Mouse (Mus musculus) urinary bladder, postnatal 25 days (tissue): ENCODE measurements around the gene Mtif3.
A peak's percentile ranks its signal among the peaks of the same experiment; 100 is the strongest.

Experiments
- DNase-seq: peaks from one replicate; pipeline ENCODE4 v3.0.0; 2022; ENCODE audit warnings: low spot score

Gene Mtif3

GRCm38 (mm10) chr5:146963118-146963936 is at the start of gene Mtif3:
Gene Mtif3 (minus strand): TSS chr5:146963800.
- DNase-seq: peak; percentile 72

DNA sequence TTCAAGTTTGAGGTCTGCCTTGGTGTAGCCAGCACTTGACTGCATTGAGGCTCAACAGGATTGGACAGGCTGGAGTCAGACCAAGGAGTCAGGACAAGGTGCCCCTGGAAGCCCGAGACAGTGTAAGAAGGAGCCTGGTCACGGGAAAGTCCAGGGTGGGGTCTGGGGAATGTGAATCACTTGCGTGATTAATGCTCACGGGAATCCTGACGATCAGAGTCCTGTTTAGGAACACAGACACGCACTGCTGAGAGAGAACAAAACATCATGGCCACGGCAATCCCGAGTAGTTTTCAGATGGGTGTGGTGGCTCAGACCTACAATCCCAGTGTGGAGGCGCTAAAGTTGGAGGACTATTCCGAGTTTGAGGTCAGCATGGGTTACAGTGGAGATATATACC is 47.7 kb upstream of the Mtif3 start:
- DNase-seq: no peak

- no peak for DNase-seq
Observed at GRCm38 (mm10) chr5:147003303-147003702, 39.7 kb upstream of the Mtif3 start.

DNA sequence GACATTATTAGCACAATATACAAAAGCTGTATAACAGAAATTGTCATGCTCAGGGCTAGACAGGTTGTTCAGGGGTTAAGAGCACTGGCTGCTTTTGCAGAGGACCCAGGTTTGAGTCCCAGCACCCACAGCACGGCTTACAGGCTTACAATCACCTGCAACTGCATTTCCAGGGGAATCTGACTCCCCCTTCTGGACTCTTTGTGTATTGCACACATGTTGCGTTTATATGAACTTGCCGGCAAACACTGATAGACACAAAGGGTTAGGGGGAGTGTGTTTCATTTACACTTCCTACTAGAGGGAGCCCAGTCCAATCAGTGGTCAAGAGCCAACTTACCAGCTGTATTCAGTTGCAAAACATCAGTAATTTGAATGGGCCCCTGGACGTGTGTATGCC is 37.7 kb upstream of the Mtif3 start:
- no peak for DNase-seq

DNA sequence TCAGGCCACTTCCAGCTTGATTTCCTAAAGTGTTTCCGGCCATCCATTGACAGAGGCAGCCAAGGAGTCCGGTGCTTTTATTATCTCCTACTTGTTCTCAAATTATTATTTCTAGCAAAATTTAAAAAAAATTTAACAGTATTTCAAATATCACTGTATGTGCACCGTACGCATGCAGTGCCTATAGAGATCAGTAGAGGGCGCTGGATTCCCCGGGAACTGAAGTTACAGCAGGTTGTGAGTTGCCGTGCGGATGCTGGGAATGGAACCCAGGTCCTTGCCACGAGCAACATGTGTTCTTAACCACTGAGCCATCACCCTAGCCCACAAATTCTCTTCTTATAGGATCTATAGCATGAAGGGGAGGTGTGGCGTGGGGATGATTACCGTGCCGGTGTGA is 35.2 kb upstream of the Mtif3 start:
- DNase-seq: no peak

DNA sequence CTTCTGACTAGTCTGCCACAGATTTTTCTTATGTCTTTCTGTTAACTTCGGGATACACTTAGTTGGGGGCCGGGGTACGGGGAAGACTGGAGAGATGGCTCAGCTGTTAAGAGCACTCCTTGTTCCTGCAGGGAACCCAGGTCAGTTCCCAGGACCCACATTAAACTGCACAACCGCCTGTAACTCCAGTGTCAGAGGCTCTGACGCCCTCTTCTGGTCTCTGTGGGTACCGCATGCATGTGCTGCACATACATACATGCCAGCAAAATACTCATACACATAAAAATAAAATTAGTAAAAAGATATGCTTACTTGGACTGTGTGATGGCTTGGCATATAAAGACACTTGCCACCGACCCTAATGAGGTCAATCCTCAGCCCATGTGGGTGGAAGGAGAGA is 33.2 kb upstream of the Mtif3 start:
- no peak for DNase-seq

- DNase-seq: no peak
Observed at GRCm38 (mm10) chr5:146994973-146995372, 31.4 kb upstream of the Mtif3 start.

GRCm38 (mm10) chr5:146993509-146993908 is 29.9 kb upstream of the Mtif3 start:
- DNase-seq: no peak

DNA sequence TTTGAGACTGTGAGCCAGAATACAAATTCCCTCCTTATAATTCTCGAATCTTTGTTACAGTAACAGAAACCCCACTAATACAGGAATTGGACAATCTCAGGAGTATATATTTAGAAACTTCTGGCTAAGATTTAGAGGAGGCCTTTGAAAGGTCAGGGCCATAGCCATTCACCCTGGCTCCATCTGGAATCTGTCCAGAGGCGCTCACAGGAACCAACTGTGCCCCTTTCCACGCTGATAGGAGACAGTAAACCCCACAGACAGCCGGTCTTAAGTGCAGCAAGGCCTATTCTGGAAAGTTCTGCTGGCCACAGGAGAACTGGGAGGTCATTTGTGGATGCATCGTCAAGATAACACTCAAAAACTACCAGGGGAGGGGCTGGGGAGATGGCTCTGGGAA is 25.5 kb upstream of the Mtif3 start:
- DNase-seq: no peak

GRCm38 (mm10) chr5:146987588-146987987 is 24.0 kb upstream of the Mtif3 start:
- no peak for DNase-seq

- DNase-seq: no peak
Observed at GRCm38 (mm10) chr5:146985725-146986433, 22.3 kb upstream of the Mtif3 start.

GRCm38 (mm10) chr5:146983216-146983615 is 19.6 kb upstream of the Mtif3 start:
- peak; percentile 58 for DNase-seq

DNA sequence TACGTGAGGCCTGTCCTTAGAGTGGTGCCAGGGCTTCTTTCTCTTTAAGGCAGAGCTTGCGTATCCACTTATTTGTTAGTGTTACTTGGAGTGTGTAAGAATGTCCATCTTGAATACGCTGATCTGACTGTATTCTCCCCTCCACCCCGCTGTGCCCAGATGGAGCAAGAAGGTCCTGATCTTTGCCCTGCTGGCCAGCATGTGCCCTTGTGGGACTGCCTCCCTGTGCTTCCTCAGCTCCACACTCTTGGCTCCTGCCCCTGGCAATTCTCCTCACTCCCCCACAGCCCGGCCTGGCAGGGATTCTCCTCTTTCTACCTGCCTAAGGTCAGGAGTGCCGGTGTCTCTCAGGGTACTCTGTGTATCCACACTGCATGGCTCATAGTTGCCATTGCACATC is 17.8 kb upstream of the Mtif3 start:
- no peak for DNase-seq

- DNase-seq: no peak
Observed at GRCm38 (mm10) chr5:146974781-146975123, 11.2 kb upstream of the Mtif3 start.

DNA sequence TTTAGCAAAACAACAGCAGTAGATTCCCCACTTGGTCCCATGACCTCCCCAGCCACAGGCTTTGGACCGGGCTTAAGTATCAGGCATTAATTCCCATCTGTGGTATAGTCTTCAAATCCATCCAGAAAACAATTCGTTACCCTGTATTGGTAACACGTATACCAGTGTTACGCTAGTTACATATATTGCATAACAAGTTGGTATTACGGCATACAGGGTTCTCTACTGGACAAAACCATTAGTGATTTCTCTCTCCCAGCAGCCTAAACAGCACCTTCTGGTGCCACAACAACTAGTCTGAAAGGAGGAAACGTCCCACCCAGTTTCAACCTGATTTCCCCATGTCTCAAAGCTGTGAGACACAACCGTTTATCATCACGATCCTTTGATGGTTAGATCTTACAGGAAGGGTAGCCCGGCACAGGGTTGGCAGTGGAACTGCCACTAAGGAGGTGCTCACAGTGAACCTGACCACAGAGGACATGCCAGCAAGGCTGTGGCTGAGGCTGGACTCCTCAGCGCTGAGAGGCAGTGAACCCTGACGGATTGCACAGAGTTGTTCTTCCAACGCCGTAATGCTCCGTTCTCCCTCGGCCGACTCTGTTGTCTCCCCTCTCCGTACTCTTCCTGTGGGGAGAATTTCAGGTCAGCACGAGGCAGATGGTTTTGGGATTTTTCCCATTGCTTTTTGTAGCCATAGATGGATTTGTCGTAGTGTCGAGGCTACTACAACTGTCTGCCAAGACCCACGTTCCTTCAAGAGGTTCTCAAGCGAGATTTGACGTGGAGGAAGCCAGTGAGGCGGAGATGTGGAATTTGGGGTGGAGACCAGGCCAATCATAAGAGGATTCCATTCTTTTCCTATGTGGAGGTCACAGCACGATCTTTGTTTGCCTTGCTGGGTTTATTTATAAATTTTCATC is 10.5 kb upstream of the Mtif3 start:
- no peak for DNase-seq

DNA sequence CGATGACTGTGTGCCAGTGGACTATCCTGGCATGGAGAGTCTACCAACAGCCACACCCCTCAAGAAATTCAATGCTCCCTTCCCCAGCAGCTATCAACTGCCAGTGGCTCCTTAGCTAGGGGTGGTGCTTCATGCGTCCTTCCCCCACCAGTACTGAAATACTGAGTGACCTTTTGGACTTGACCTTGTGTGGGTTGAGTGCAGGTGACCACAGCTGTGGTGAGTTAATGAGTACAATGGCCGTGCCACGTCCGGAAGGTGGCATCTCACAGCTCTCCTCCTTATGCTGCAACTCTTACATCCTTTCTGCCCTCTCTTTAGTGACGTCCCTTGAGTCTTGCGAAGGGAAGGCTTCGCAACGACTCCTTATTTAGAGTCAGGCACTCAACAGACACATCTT is 9.8 kb upstream of the Mtif3 start:
- no peak for DNase-seq

DNA sequence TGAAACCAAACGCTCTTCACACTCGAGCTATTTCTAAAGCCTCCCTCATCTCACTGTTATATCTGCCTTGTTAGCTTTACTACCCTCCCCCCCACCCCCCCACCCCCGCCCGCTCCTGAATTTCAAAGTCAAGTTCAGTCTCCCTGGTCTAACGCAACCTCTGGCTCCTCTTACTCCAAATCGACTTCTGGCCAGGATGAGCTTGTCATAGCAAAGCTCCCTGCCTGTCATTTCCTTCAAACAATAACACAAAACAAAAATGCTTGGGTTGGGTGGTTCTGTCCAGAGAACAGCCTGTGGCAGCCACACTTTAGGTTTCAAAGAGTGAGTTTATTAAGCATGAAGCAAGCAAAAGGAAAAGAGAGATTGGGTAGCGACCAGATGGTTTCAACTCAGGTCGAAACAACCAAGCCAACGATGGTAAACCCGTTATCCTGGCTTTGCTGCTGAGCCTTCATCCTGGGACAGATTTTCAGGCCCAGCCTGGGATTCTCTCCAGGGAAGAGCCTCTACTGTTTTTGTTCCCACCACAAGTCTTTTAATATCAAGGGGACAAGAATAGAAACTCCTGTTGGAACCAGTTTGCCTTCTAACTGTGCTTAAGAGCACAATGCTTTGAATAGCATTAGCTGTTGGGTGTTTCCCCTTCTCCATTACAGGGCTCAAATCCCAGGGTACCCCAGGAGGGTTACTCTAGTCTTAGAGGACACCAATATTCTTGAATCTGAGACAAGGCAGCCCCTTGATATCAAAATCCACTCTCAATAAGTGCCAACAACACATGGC is 8.4 kb upstream of the Mtif3 start:
- no peak for DNase-seq

DNA sequence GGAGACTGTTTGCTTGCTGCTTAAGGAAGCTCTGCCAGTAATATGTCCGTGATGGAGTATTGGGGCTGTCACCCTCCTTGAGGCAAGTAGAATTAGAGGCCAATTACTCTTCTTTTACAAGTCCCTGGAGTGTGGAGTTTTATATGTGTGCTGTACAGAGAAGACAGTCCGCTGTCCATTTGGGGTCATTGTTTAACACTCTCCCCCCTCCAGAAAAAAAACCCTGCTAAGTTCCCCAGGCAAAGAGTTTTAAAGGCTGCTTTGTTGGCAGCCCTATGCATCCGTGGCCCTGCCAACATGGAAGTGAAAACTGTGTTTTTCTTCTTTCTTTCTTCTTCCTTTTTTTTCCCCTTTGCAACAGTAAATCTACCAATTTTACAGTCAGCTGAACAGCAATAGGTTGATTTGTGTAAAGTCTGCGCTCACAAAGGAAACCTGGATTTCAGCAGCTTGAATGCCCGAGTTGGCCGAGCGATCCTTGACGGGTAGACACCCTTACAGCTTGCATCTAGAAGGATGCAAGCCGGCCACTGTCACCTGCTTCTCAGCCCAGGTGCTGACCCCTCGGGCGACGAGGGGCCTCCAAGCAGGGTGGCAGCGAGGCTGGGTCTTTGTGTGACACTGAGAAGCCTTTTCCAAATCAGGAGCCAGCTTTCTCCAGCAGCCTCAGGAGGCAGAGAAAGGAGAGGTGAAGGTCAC is 5.2 kb upstream of the Mtif3 start:
- DNase-seq: no peak

DNA sequence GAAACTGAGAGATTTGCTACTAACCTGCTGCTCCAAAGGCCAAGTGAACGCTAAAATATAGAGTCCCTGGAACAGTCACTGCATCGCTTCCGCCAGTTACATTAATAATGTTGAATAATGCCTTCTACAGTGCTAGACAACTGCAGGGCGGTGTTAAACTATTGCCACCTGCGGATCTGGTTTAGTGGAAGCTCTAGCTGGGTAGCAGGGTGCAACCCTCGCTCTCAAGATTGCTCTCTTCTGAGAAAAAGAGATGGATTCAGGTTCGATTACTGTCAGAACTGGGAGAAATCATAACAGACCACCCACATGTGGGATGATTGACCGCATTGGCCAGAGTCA is 308 bp upstream of the Mtif3 start:
- no peak for DNase-seq

GRCm38 (mm10) chr5:146956678-146957077 is 6.9 kb downstream of the Mtif3 start:
- no peak for DNase-seq

- no peak for DNase-seq
Observed at GRCm38 (mm10) chr5:146955651-146956050, 7.9 kb downstream of the Mtif3 start.
